Mouse (Mus musculus) liver, adult (tissue): ENCODE results near the gene Fgf18.

Experiments used
- GATA4 ChIP-seq: IDR thresholded peaks from 2 replicates; pipeline ENCODE4 v1.6.1; 2014; ENCODE audit warnings: mild to moderate bottlenecking, low read length; ENCODE audit not compliant: insufficient replicate concordance

Fgf18 gene

GRCm38 (mm10) chr11:33075293-33075692 is 71.9 kb downstream of the Fgf18 start:
- no peak for TF ChIP-seq GATA4

DNA sequence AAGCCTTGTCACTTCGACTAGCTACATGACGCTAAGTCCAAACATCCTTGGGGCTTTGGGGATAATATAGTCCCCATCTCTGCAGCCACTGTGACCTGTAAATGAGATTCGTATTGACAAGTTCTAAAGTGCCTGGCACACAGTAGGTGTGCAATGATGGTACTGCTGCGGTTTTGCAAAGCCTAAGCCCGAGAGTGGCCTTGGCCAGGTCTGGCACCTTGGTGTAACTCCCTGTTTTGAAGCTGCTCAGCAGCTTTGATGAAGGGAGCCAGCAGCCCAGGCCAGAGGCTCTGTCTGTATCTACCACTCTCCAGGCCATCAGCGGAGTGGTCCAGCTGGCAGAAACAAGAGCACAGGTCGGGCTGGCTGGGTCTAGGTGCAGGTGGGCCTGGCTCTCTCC is 72.7 kb downstream of the Fgf18 start:
- no peak for TF ChIP-seq GATA4

GRCm38 (mm10) chr11:33071358-33071922 is 75.8 kb downstream of the Fgf18 start:
- no peak for TF ChIP-seq GATA4

DNA sequence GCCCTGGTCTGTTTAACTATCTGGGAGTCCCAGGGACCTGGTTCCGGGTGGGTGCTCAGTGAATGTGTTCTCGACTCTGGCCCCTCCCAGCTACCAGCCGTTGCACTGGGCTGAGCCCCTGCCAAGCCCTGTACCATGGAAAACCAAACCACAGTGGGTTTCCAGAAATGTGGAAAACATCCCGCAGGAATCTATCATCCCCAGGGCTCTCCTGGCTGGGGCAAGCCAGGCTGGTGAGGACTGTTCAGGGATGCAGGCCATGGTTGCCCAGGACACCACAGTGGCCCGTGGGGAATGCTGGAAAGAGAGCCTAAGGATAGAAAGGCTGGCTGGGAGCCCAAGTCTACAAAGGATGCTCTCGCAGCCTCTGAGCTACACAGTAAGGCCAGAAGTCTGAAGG is 76.7 kb downstream of the Fgf18 start:
- no peak for TF ChIP-seq GATA4
